Mouse (Mus musculus) heart, embryonic 16.5 days (tissue): ENCODE results near the gene Slc30a1. TPM values are rescaled to one million over a fixed set of nuclear protein-coding genes. Genes with fewer than 3 reads are reported as not detected.
A peak's percentile ranks its signal among the peaks of the same experiment; 100 is the strongest.

ENCODE experiments used
- ATAC-seq: fragments of 200-750 bp; cut with Nextera tagmentation; replicated peaks from 2 replicates; pipeline ENCODE4 v1.8.0; 2017; ENCODE audit warnings: moderate number of reproducible peaks; ENCODE audit not compliant: insufficient read depth, low FRiP score; ENCODE audit errors: extremely low read depth
- H3K27ac ChIP-seq: fragments of 300-500 bp; sonication (generic); 2 replicates; pipeline ENCODE4 v1.5.1; 2014; ENCODE audit warnings: mild to moderate bottlenecking, low read length, control low read depth, moderate library complexity
- H3K27me3 ChIP-seq: fragments of 300-500 bp; sonication (generic); 2 replicates; pipeline ENCODE4 v1.6.1; 2014; ENCODE audit warnings: low read length, mixed read lengths; ENCODE audit not compliant: control insufficient read depth, insufficient read depth
- H3K36me3 ChIP-seq: fragments of 300-500 bp; sonication (generic); 2 replicates; pipeline ENCODE4 v1.6.1; 2014; ENCODE audit not compliant: control insufficient read depth, insufficient read depth
- H3K4me1 ChIP-seq: fragments of 300-500 bp; sonication (generic); 2 replicates; pipeline ENCODE4 v1.6.1; 2014; ENCODE audit warnings: low read length, mixed read lengths; ENCODE audit not compliant: control insufficient read depth, insufficient read depth
- H3K4me2 ChIP-seq: fragments of 300-500 bp; sonication (generic); 2 replicates; pipeline ENCODE4 v1.6.1; 2014; ENCODE audit warnings: low read depth, mild to moderate bottlenecking, control low read depth, low read length
- H3K4me3 ChIP-seq: fragments of 300-500 bp; sonication (generic); 2 replicates; pipeline ENCODE4 v1.5.1; 2014; ENCODE audit warnings: mild to moderate bottlenecking, control low read depth, low read length
- H3K9ac ChIP-seq: fragments of 300-500 bp; sonication (generic); 2 replicates; pipeline ENCODE4 v1.6.1; 2014; ENCODE audit warnings: low read length, control low read depth
- H3K9me3 ChIP-seq: fragments of 300-500 bp; sonication (generic); replicated peaks from 2 replicates; pipeline ENCODE4 v1.6.1; 2016; ENCODE audit warnings: low read length; ENCODE audit not compliant: control insufficient read depth
- WGBS: fragments of 180-500 bp; shearing (Covaris S2); extraction: QIAGEN DNeasy Blood & Tissue Kit; methylation state at CpG from one replicate; pipeline ENCODE4 v1.1.7; 2014; 5-methylcytosine and 5-hydroxymethylcytosine counted together
- polyA plus RNA-seq: library from polyadenylated mRNA; unstranded; fragments of >200 nt; fragmentation: Nextera tagmentation; extraction: Ambion mirVana; gene quantifications from 2 replicates; pipeline ENCODE4 v1.2.1, GENCODE M21; 2015

The Slc30a1 gene
- polyA plus RNA-seq, 1 experiment from 2014 or later = 1.1 TPM

DNA sequence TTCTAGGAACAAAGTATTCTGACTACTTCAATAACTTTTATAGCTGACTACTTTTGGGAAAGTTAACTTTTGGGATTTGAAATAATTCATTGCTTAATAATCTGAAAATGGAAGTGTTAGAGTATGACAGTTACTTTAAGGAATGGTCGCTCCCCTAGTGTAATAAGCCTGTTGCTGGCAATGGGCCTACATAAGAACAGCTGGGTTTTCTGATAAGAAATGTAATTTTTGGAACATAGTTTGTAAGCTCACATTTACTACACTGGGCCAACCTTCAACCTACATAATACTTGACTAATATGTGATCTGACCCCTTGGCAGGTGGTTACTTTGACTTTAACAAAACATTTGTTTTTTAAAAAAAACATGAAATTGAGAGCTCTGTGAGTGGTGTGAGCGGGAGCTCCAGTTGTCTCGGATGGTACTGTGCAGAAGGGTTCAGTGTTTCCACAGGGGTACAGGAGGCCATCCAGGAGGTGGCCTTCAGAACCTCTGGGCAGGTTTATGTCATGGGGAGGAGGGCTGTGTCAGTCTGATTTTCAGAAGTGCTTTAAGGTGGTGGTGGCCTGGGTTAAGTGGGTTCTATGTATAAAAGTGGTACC is 4.6 kb downstream of the Slc30a1 start:
- Histone ChIP-seq H3K9me3 (no peaks in the 10 kb centered on the region), H3K27ac (peak overlapping the region; percentile 52), H3K27me3 (no peaks in the 10 kb centered on the region), H3K4me2 (peak overlapping the region; percentile 38; the same call in 1 of the 2 replicates), H3K36me3 (peaks cover 11% of the 10 kb centered on the region), H3K9ac (no peak overlapping the region), H3K4me3 (peak overlapping the region; percentile 13; the same call in 1 of the 2 replicates), H3K4me1 (peaks cover 32% of the 10 kb centered on the region)
- WGBS = 55% methylated on average over 3 of the region's 3 CpGs
- ATAC-seq = no peak

DNA sequence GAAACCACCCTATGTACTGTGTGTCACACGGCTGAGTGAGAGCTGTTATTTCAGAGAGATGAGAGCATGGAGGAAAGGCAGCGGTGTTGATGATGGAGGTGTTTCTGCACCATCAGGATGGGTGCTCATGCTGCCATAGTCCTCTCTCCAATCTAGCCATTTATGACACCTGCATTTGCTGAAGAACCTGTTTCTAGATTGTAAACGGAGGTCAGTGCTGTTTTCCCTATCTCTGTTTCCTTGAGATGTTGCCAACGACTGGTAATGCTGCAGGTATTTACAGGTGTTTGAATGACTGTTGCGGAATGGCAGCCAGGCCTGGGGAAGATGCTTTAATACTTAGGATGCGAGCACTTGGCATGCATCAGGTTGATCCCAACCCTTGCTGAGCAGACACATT is 8.1 kb downstream of the Slc30a1 start:
- Histone ChIP-seq H3K36me3 (peaks cover 2% of the 10 kb centered on the region; the same call in 1 of the 2 replicates), H3K4me3 (no peak overlapping the region), H3K9ac (no peak overlapping the region), H3K27ac (no peak overlapping the region), H3K4me1 (peaks cover 12% of the 10 kb centered on the region), H3K4me2 (no peak overlapping the region), H3K27me3 (no peaks in the 10 kb centered on the region), H3K9me3 (no peaks in the 10 kb centered on the region)
- ATAC-seq = no peak
- WGBS = 78% methylated on average over 6 of the region's 6 CpGs

DNA sequence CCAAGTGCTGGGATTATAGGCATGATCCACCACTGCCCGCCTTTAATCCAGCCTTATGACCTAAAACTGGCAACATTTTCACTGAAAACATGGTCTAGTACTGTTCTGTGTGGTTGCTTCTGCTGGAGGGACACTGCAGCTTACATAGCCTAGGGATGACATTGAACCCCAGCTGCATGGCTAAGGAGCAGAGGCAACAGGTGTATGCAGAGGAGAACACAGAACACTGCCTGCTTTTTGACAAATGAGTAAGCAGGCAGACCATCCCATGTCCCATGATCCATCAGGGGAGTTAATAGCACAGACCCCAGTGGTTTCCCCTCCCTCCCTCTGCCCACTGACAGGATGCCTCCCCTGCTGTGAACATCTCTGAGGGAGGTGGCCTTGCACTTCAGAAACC is 9.0 kb downstream of the Slc30a1 start:
- H3K4me2 ChIP-seq = no peak overlapping the region
- H3K4me3 ChIP-seq = no peak overlapping the region
- peaks cover 2% of the 10 kb centered on the region; the same call in 1 of the 2 replicates for H3K36me3 ChIP-seq
- no peaks in the 10 kb centered on the region for H3K9me3 ChIP-seq
- peaks cover 6% of the 10 kb centered on the region for H3K4me1 ChIP-seq
- H3K27me3 ChIP-seq = no peaks in the 10 kb centered on the region
- no peak overlapping the region for H3K9ac ChIP-seq
- ATAC-seq = no peak
- no peak overlapping the region for H3K27ac ChIP-seq
- 61% methylated on average over 1 of the region's 1 CpGs for WGBS

DNA sequence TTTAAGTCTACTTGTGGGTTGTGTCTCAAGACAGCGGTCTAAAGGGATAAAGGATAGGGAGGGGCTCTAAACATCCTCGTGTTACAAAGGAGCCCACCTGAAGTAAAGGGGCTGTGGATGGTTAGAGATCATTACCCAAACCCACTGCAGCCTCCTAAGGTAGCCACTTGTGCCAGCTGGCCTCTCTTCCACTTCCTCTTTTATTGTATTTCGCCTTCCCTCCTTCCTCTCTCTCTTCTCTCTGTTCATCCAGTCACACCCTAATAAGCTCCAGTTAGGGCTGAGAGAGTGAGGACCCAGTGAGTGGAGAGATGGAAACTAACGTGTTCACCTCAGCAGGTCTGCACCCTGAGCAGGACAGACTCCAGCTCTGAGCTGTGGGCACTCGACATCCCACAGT is 10.3 kb downstream of the Slc30a1 start:
- WGBS = 69% methylated on average over 5 of the region's 5 CpGs
- ATAC-seq = no peak

DNA sequence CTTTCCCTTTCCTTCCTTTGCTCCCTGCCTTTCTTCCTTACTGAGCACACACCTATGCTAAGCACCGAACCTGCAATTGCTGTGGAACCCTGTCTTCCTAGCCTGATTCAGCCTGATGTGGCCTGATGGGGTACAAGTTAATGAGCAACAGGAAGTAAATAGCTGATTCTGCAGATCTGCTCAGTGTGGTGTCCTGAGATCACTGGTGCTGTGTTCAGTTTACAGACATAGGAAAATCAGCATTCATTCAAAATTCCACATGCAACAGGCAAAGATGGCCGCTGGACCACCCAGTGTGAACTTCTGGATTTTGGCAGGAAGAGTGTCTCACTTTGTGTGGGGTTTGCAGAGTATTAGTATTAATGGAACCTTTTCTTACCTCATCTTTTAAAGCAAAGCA is 12.8 kb downstream of the Slc30a1 start:
- peaks cover 5% of the 10 kb centered on the region for H3K9me3 ChIP-seq
- H3K4me1 ChIP-seq = no peaks in the 10 kb centered on the region
- no peak overlapping the region for H3K9ac ChIP-seq
- H3K27ac ChIP-seq = no peak overlapping the region
- ATAC-seq = no peak
- H3K4me2 ChIP-seq = no peak overlapping the region
- no peak overlapping the region for H3K4me3 ChIP-seq
- 70% methylated on average over 2 of the region's 2 CpGs for WGBS
- no peaks in the 10 kb centered on the region for H3K27me3 ChIP-seq
- no peaks in the 10 kb centered on the region for H3K36me3 ChIP-seq

More for the DNA sequence above, 10.3 kb downstream of the Slc30a1 start:
- H3K36me3 ChIP-seq = peaks cover 2% of the 10 kb centered on the region; the same call in 1 of the 2 replicates
- H3K9ac ChIP-seq = no peak overlapping the region
- no peaks in the 10 kb centered on the region for H3K4me1 ChIP-seq
- peaks cover 5% of the 10 kb centered on the region for H3K9me3 ChIP-seq
- H3K27me3 ChIP-seq = no peaks in the 10 kb centered on the region
- no peak overlapping the region for H3K4me2 ChIP-seq
- H3K4me3 ChIP-seq = no peak overlapping the region
- no peak overlapping the region for H3K27ac ChIP-seq

DNA sequence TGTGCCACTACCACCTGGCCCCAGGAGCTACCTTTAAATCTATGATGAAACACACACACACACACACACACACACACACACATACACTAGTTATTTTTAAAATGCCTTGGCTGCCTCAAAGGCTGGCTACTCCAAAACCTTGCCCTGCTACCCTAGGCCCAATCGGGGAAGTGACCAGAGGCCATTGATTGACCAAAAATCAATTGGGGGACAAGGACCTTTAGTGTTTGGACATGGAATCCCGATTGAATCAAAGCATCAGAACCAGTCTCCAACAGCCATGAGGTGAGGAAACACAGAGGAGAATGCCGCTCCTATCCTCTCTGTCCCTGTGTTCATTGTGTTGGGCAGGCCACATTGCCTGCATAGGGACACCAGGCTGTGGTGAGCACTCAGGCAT is 15.1 kb downstream of the Slc30a1 start:
- WGBS = 89% methylated on average over 3 of the region's 3 CpGs

DNA sequence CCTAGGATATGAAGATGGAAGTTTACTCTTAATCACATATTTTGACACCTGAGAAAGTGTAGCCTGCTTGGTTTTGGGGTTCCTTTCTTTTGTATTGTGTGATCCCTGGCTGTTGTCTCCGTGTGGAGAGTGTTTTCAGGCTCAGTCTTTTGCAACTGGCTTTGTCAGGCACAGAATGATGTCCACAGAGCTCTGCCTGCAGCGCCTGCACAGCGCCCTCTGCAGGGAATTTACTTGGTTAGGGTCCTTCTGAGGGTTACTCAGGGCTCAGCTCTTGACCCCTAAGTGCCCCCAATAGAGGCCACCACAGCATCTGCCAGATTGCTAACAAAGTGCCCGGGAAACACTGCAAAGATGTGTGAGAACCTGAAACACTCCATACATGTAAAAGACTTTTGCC is 18.9 kb downstream of the Slc30a1 start:
- Histone ChIP-seq H3K27ac (no peak overlapping the region), H3K4me3 (no peak overlapping the region), H3K4me2 (no peak overlapping the region), H3K27me3 (no peaks in the 10 kb centered on the region), H3K9me3 (peaks cover 5% of the 10 kb centered on the region), H3K4me1 (peaks cover 4% of the 10 kb centered on the region; the same call in 1 of the 2 replicates), H3K36me3 (no peaks in the 10 kb centered on the region), H3K9ac (no peak overlapping the region)
- 51% methylated on average over 4 of the region's 4 CpGs for WGBS
- ATAC-seq = no peak

More for the DNA sequence above, 15.1 kb downstream of the Slc30a1 start:
- no peaks in the 10 kb centered on the region for H3K27me3 ChIP-seq
- no peak overlapping the region for H3K4me2 ChIP-seq
- no peak overlapping the region for H3K4me3 ChIP-seq
- H3K9me3 ChIP-seq = peaks cover 5% of the 10 kb centered on the region
- ATAC-seq = no peak
- H3K36me3 ChIP-seq = no peaks in the 10 kb centered on the region
- no peak overlapping the region for H3K27ac ChIP-seq
- no peaks in the 10 kb centered on the region for H3K4me1 ChIP-seq
- H3K9ac ChIP-seq = no peak overlapping the region

GRCm38 (mm10) chr1:191926681-191927080 is 20.1 kb downstream of the Slc30a1 start:
- Histone ChIP-seq H3K36me3 (no peaks in the 10 kb centered on the region), H3K9me3 (no peaks in the 10 kb centered on the region), H3K4me3 (no peak overlapping the region), H3K4me2 (no peak overlapping the region), H3K4me1 (peaks cover 4% of the 10 kb centered on the region; the same call in 1 of the 2 replicates), H3K27ac (no peak overlapping the region), H3K27me3 (0 out of 2 replicates have a peak, but pooled peaks cover 2% of the 10 kb centered on the region), H3K9ac (no peak overlapping the region)
- no peak for ATAC-seq
- 68% methylated on average over 3 of the region's 3 CpGs for WGBS

GRCm38 (mm10) chr1:191928345-191928744 is 21.8 kb downstream of the Slc30a1 start:
- Histone ChIP-seq H3K36me3 (no peaks in the 10 kb centered on the region), H3K4me1 (peaks cover 4% of the 10 kb centered on the region; the same call in 1 of the 2 replicates), H3K27ac (no peak overlapping the region), H3K9ac (no peak overlapping the region), H3K4me3 (no peak overlapping the region), H3K9me3 (no peaks in the 10 kb centered on the region), H3K4me2 (no peak overlapping the region), H3K27me3 (0 out of 2 replicates have a peak, but pooled peaks cover 2% of the 10 kb centered on the region)
- 73% methylated on average over 7 of the region's 7 CpGs for WGBS
- no peak for ATAC-seq
